Mouse (Mus musculus) megakaryocyte, embryonic 14.5 days (primary cell): ENCODE measurements around the gene Ccdc33.

Source experiments
- FLI1 ChIP-seq: IDR thresholded peaks from 2 replicates; pipeline ENCODE4 v1.6.1; 2012; ENCODE audit warnings: low read length, inconsistent platforms, mixed read lengths
- GATA1 ChIP-seq: IDR thresholded peaks from 3 replicates; pipeline ENCODE4 v1.6.1; 2012; ENCODE audit warnings: mixed read lengths, low read length, inconsistent platforms, borderline replicate concordance

- TF ChIP-seq FLI1 (no peak), GATA1 (no peak)
Observed at GRCm38 (mm10) chr9:58155366-58155765, 36.7 kb upstream of the Ccdc33 start.
